Mouse (Mus musculus): Measurements from ENCODE around the gene Bahd1. TPM values are rescaled to one million over a fixed set of nuclear protein-coding genes. Genes with fewer than 3 reads are reported as not detected.

The Bahd1 gene
- total and polyA plus RNA-seq, 3 experiments = 14.1 to 37.8 (median 32.1) TPM

DNA sequence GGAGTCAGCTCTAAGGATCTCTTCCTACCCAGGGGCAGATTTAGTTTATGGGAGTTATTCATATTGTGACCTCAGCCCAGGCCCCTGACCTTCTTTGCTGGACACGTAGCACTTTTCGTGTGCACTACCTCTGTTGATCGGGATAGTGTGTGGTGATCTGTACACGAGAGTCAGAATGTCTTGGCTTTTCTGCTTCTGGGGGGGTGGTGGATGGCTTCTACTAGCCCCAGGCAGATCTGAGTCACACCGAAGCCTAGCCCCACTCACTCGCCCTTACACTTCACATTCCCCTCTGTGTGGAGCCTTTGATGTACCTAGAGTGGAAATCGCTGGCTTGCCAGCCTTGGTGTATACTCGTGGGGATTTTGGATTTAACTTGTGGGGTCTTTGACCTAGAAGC is 12.5 kb downstream of the Bahd1 start:
- in situ Hi-C loops (cut with MboI; ENCODE audit: low pct_ligation_motif_present, low pct_unique_long_range_greater_than_20kb, low sequenced_read_pairs) = loop anchor here (5.0 kb wide), 1 partner anchor 65 kb away; no protein-coding TSS in a partner anchor
- Histone ChIP-seq H3K9me3 (replicated peaks; ENCODE audit: low read length) (no peaks in the 10 kb centered on the region), H3K9ac (ENCODE audit: insufficient read depth, low read depth) (no peak overlapping the region), H3K27me3 (replicated peaks) (no peaks in the 10 kb centered on the region), H3K4me1 (ENCODE audit: control insufficient read depth in 1 of 2, insufficient read depth in 2 of 2) (peaks cover 76 to 98% of the 10 kb centered on the region in 2 experiments), H3K36me3 (replicated peaks in 1 of 2; ENCODE audit: control insufficient read depth in 1 of 2, insufficient read depth in 1 of 2, low read length in 1 of 2) (peaks cover 15 to 51% of the 10 kb centered on the region in 2 experiments), H3K27ac (ENCODE audit: insufficient read depth, low read depth) (no peak overlapping the region), H3K4me2 (ENCODE audit: insufficient read depth, low read depth, poor library complexity, severe bottlenecking) (no peak overlapping the region), H3K4me3 (replicated peaks in 1 of 3; ENCODE audit: low read depth in 2 of 3, low read length in 2 of 3, poor library complexity in 1 of 3) (no peak overlapping the region), H3K79me2 (replicated peaks; ENCODE audit: control insufficient read depth, extremely low read depth, insufficient read depth, poor library complexity, severe bottlenecking) (peaks cover 99% of the 10 kb centered on the region)
- dilution Hi-C loops (cut with MboI; ENCODE audit: extremely low pct_ligation_motif_present, extremely low pct_unique_long_range_greater_than_20kb, low sequenced_read_pairs) = no loop called here
- no peak for DNase-seq (ENCODE audit: extremely low read depth)
- no peak for TF ChIP-seq NELFE (IDR thresholded peaks at IDR 0.05; ENCODE audit: low read depth, low read length)
- no peak for TF ChIP-seq SMC3 (IDR thresholded peaks at IDR 0.05; ENCODE audit: low read depth, low read length)
- TF ChIP-seq PAX5 (IDR thresholded peaks at IDR 0.05; ENCODE audit: low read length) = no peak
- TF ChIP-seq ZC3H11A (IDR thresholded peaks at IDR 0.05; ENCODE audit: low read depth, low read length) = no peak
- no peak for TF ChIP-seq E2F4 (IDR thresholded peaks at IDR 0.05; ENCODE audit: insufficient replicate concordance, low read depth, low read length)
- no peak for TF ChIP-seq MXI1 (IDR thresholded peaks at IDR 0.05; ENCODE audit: low read depth, low read length)
- TF ChIP-seq MEF2A (IDR thresholded peaks at IDR 0.05; ENCODE audit: borderline replicate concordance, low read depth, low read length) = no peak
- TF ChIP-seq GABPA (IDR thresholded peaks at IDR 0.05; ENCODE audit: insufficient replicate concordance, low read depth, low read length) = no peak
- TF ChIP-seq TBP (conservative IDR thresholded peaks at IDR 0.05; ENCODE audit: low read depth, low read length) = no peak
- no peak for TF ChIP-seq CHD2 (IDR thresholded peaks at IDR 0.05; ENCODE audit: low read length)
- no peak for TF ChIP-seq BHLHE40 (IDR thresholded peaks at IDR 0.05; ENCODE audit: low read depth, low read length)
- no peak for TF ChIP-seq TCF12 (IDR thresholded peaks at IDR 0.05; ENCODE audit: low read depth, low read length)
- TF ChIP-seq POLR2AphosphoS2 (IDR thresholded peaks at IDR 0.05; ENCODE audit: low read depth, low read length) = no peak
- no peak for TF ChIP-seq SIN3A (IDR thresholded peaks at IDR 0.05; ENCODE audit: low read length)
- TF ChIP-seq ZMIZ1 (IDR thresholded peaks at IDR 0.05; ENCODE audit: low read depth, low read length) = no peak

DNA sequence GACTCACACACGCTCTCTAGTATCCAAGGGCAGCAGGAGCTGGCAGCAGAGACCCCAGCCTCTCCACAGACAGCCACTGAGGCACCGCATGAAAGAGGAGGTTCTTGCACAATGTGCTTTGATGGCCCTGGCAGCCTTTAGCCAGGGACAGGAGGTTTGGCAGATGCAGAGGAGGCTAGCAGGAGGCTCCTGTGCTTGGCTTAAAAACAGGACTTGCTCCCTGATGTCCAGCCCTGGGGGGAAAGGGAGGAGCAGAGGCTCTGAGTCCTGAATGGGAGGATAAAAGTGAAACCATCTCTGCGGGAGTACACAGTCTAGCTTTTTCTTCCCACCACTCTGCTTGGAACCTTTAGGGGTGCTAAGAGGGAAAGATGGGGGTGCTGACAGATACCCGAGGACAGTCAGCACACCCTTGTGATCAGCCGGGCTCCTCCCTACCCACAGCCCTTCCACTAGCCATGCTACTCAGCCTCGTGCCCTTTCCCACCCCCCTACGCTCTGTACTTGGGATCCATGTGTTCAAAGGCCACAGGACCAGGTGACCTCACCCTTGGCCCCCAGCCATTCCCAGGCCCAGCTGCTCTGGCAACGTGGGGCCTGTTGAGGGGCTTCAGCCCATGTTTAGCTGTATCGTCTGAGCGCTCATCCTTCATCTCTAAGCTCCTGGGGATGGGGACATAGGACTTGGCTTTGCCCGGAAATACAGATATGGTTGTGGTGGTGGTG is 13.5 kb downstream of the Bahd1 start:
- peaks cover 19 to 56% of the 10 kb centered on the region in 2 experiments for H3K36me3 ChIP-seq (replicated peaks in 1 of 2; ENCODE audit: control insufficient read depth in 1 of 2, insufficient read depth in 1 of 2, low read length in 1 of 2)
- DNase-seq (ENCODE audit: extremely low read depth) = no peak
- H3K4me1 ChIP-seq (ENCODE audit: control insufficient read depth in 1 of 2, insufficient read depth in 2 of 2) = peaks cover 76 to 99% of the 10 kb centered on the region in 2 experiments
- in situ Hi-C loops (cut with MboI; ENCODE audit: low pct_ligation_motif_present, low pct_unique_long_range_greater_than_20kb, low sequenced_read_pairs) (loop anchor here (5.0 kb wide), 1 partner anchor 64 kb away; no protein-coding TSS in a partner anchor), dilution Hi-C loops (cut with MboI; ENCODE audit: extremely low pct_ligation_motif_present, extremely low pct_unique_long_range_greater_than_20kb, low sequenced_read_pairs) (no loop called here)
- H3K27ac ChIP-seq (ENCODE audit: insufficient read depth, low read depth) = no peak overlapping the region
- peaks cover 98% of the 10 kb centered on the region for H3K79me2 ChIP-seq (replicated peaks; ENCODE audit: control insufficient read depth, extremely low read depth, insufficient read depth, poor library complexity, severe bottlenecking)
- no peak overlapping the region for H3K4me3 ChIP-seq (replicated peaks in 1 of 3; ENCODE audit: low read depth in 2 of 3, low read length in 2 of 3, poor library complexity in 1 of 3)
- H3K9me3 ChIP-seq (replicated peaks; ENCODE audit: low read length) = no peaks in the 10 kb centered on the region
- TF ChIP-seq UBTF (IDR thresholded peaks at IDR 0.05; ENCODE audit: low read depth, low read length) (no peak), E2F4 (IDR thresholded peaks at IDR 0.05; ENCODE audit: insufficient replicate concordance, low read depth, low read length) (no peak), SIN3A (IDR thresholded peaks at IDR 0.05; ENCODE audit: low read length) (no peak), CTCF (conservative IDR thresholded peaks at IDR 0.05 in 1 of 2, IDR thresholded peaks at IDR 0.05 in 1 of 2; ENCODE audit: low read depth in 2 of 2, low read length in 2 of 2) (no peak), CHD2 (IDR thresholded peaks at IDR 0.05; ENCODE audit: low read length) (no peak)
- no peak overlapping the region for H3K4me2 ChIP-seq (ENCODE audit: insufficient read depth, low read depth, poor library complexity, severe bottlenecking)
- no peaks in the 10 kb centered on the region for H3K27me3 ChIP-seq (replicated peaks)
- H3K9ac ChIP-seq (ENCODE audit: insufficient read depth, low read depth) = no peak overlapping the region
